Mouse (Mus musculus): Measurements from ENCODE around the gene Fut11. TPM values are rescaled to one million over a fixed set of nuclear protein-coding genes. Genes with fewer than 3 reads are reported as not detected.
A peak's percentile ranks its signal among the peaks of the same experiment; 100 is the strongest.

The Fut11 gene
- polyA plus RNA-seq, 1 experiment from 2014 or later: 29.2 TPM

GRCm38 (mm10) chr14:20718443-20718842 lies 23.7 kb downstream of the Fut11 start:
- DNase-seq (no peak), ATAC-seq (ENCODE audit: insufficient read depth) (no peak)
- Histone ChIP-seq H3K4me2 (no peak overlapping the region), H3K36me3 (ENCODE audit: insufficient read depth) (peaks cover 99% of the 10 kb centered on the region), H3K27ac (ENCODE audit: low read depth) (no peak overlapping the region), H3K9ac (no peak overlapping the region), H3K9me3 (ENCODE audit: low read depth, low read length) (no peaks in the 10 kb centered on the region), H3K27me3 (ENCODE audit: insufficient read depth, low read length) (no peaks in the 10 kb centered on the region), H3K4me3 (ENCODE audit: low read depth, low read length) (no peak overlapping the region), H3K4me1 (ENCODE audit: insufficient read depth) (no peaks in the 10 kb centered on the region)
- WGBS: 90% methylated on average over 10 of the region's 10 CpGs
- no peak for TF ChIP-seq CTCF (IDR thresholded peaks at IDR 0.05; ENCODE audit: low read depth)

GRCm38 (mm10) chr14:20719767-20720166 lies 25.0 kb downstream of the Fut11 start:
- 89% methylated on average over 12 of the region's 12 CpGs for WGBS
- no peak for TF ChIP-seq CTCF (IDR thresholded peaks at IDR 0.05; ENCODE audit: low read depth)

GRCm38 (mm10) chr14:20721371-20721770 lies 26.6 kb downstream of the Fut11 start:
- H3K4me1 ChIP-seq (ENCODE audit: insufficient read depth): no peaks in the 10 kb centered on the region
- H3K4me2 ChIP-seq: no peak overlapping the region
- WGBS: 95% methylated on average over 4 of the region's 4 CpGs
- no peaks in the 10 kb centered on the region for H3K9me3 ChIP-seq (ENCODE audit: low read depth, low read length)
- H3K27me3 ChIP-seq (ENCODE audit: insufficient read depth, low read length): no peaks in the 10 kb centered on the region
- TF ChIP-seq CTCF (IDR thresholded peaks at IDR 0.05; ENCODE audit: low read depth): no peak
- DNase-seq: no peak
- ATAC-seq (ENCODE audit: insufficient read depth): peak; percentile 31; the same call in 1 of the 2 replicates
- H3K27ac ChIP-seq (ENCODE audit: low read depth): no peak overlapping the region
- no peak overlapping the region for H3K9ac ChIP-seq
- H3K4me3 ChIP-seq (ENCODE audit: low read depth, low read length): no peak overlapping the region
- peaks cover 99% of the 10 kb centered on the region for H3K36me3 ChIP-seq (ENCODE audit: insufficient read depth)

More at GRCm38 (mm10) chr14:20719767-20720166, 25.0 kb downstream of the Fut11 start:
- H3K36me3 ChIP-seq (ENCODE audit: insufficient read depth): peaks cover 98% of the 10 kb centered on the region
- H3K27me3 ChIP-seq (ENCODE audit: insufficient read depth, low read length): no peaks in the 10 kb centered on the region
- H3K4me2 ChIP-seq: no peak overlapping the region
- no peaks in the 10 kb centered on the region for H3K9me3 ChIP-seq (ENCODE audit: low read depth, low read length)
- H3K4me3 ChIP-seq (ENCODE audit: low read depth, low read length): no peak overlapping the region
- H3K9ac ChIP-seq: no peak overlapping the region
- H3K4me1 ChIP-seq (ENCODE audit: insufficient read depth): no peaks in the 10 kb centered on the region
- ATAC-seq (ENCODE audit: insufficient read depth): no peak
- H3K27ac ChIP-seq (ENCODE audit: low read depth): no peak overlapping the region
- no peak for DNase-seq

GRCm38 (mm10) chr14:20723006-20723405 lies 28.2 kb downstream of the Fut11 start:
- 87% methylated on average over 12 of the region's 12 CpGs for WGBS
- Histone ChIP-seq H3K4me3 (ENCODE audit: low read depth, low read length) (no peak overlapping the region), H3K27ac (ENCODE audit: low read depth) (no peak overlapping the region), H3K36me3 (ENCODE audit: insufficient read depth) (peaks cover 99% of the 10 kb centered on the region), H3K4me1 (ENCODE audit: insufficient read depth) (no peaks in the 10 kb centered on the region), H3K27me3 (ENCODE audit: insufficient read depth, low read length) (no peaks in the 10 kb centered on the region), H3K9ac (no peak overlapping the region), H3K9me3 (ENCODE audit: low read depth, low read length) (no peaks in the 10 kb centered on the region), H3K4me2 (no peak overlapping the region)
- TF ChIP-seq CTCF (IDR thresholded peaks at IDR 0.05; ENCODE audit: low read depth): no peak
- no peak for ATAC-seq (ENCODE audit: insufficient read depth)
- DNase-seq: no peak

- Histone ChIP-seq H3K9me3 (ENCODE audit: low read depth, low read length) (no peaks in the 10 kb centered on the region), H3K4me2 (no peak overlapping the region), H3K9ac (no peak overlapping the region), H3K4me1 (ENCODE audit: insufficient read depth) (no peaks in the 10 kb centered on the region), H3K36me3 (ENCODE audit: insufficient read depth) (peaks cover 99% of the 10 kb centered on the region), H3K27me3 (ENCODE audit: insufficient read depth, low read length) (no peaks in the 10 kb centered on the region), H3K27ac (ENCODE audit: low read depth) (no peak overlapping the region), H3K4me3 (ENCODE audit: low read depth, low read length) (no peak overlapping the region)
- peak; percentile 89 for TF ChIP-seq CTCF (IDR thresholded peaks at IDR 0.05; ENCODE audit: low read depth)
- WGBS: 19% methylated on average over 5 of the region's 5 CpGs
- ATAC-seq (ENCODE audit: insufficient read depth): 0 out of 2 replicates have a peak, but pooled peaks have one; percentile 26
- DNase-seq: peak; percentile 88
Observed at GRCm38 (mm10) chr14:20724043-20724442, 29.3 kb downstream of the Fut11 start.

- peaks cover 99% of the 10 kb centered on the region for H3K36me3 ChIP-seq (ENCODE audit: insufficient read depth)
- no peaks in the 10 kb centered on the region for H3K9me3 ChIP-seq (ENCODE audit: low read depth, low read length)
- ATAC-seq (ENCODE audit: insufficient read depth): no peak
- H3K4me1 ChIP-seq (ENCODE audit: insufficient read depth): no peaks in the 10 kb centered on the region
- DNase-seq: no peak
- no peak overlapping the region for H3K4me2 ChIP-seq
- no peaks in the 10 kb centered on the region for H3K27me3 ChIP-seq (ENCODE audit: insufficient read depth, low read length)
- no peak overlapping the region for H3K27ac ChIP-seq (ENCODE audit: low read depth)
- WGBS: 58% methylated on average over 6 of the region's 6 CpGs
- H3K4me3 ChIP-seq (ENCODE audit: low read depth, low read length): no peak overlapping the region
- TF ChIP-seq CTCF (IDR thresholded peaks at IDR 0.05; ENCODE audit: low read depth): no peak
- H3K9ac ChIP-seq: no peak overlapping the region
Observed at GRCm38 (mm10) chr14:20725660-20726339, 31.0 kb downstream of the Fut11 start.

- TF ChIP-seq CTCF (IDR thresholded peaks at IDR 0.05; ENCODE audit: low read depth): no peak
- no peaks in the 10 kb centered on the region for H3K9me3 ChIP-seq (ENCODE audit: low read depth, low read length)
- H3K4me1 ChIP-seq (ENCODE audit: insufficient read depth): 0 out of 2 replicates have a peak, but pooled peaks cover under 1% of the 10 kb centered on the region
- no peak overlapping the region for H3K4me2 ChIP-seq
- 90% methylated on average over 9 of the region's 9 CpGs for WGBS
- no peaks in the 10 kb centered on the region for H3K27me3 ChIP-seq (ENCODE audit: insufficient read depth, low read length)
- H3K36me3 ChIP-seq (ENCODE audit: insufficient read depth): peaks cover 75% of the 10 kb centered on the region
- no peak overlapping the region for H3K4me3 ChIP-seq (ENCODE audit: low read depth, low read length)
- no peak for DNase-seq
- H3K9ac ChIP-seq: no peak overlapping the region
- H3K27ac ChIP-seq (ENCODE audit: low read depth): no peak overlapping the region
- ATAC-seq (ENCODE audit: insufficient read depth): no peak
Observed at GRCm38 (mm10) chr14:20729871-20730270, 35.1 kb downstream of the Fut11 start.
